Mouse (Mus musculus) thymus, adult 2 months (tissue): ENCODE data around the gene Kdm4a. TPM values are rescaled to one million over a fixed set of nuclear protein-coding genes. Genes with fewer than 3 reads are reported as not detected.

Experiments
- DNase-seq: peaks from one replicate; pipeline ENCODE4 v3.0.0; 2021
- H3K27ac ChIP-seq: fragments of 200-500 bp; 2 replicates; pipeline ENCODE4 v1.5.1; 2012; ENCODE audit warnings: low read length, control low read depth; ENCODE audit not compliant: control insufficient read depth, insufficient read depth
- H3K27me3 ChIP-seq: fragments of 200-500 bp; 2 replicates; pipeline ENCODE4 v1.6.1; 2012; ENCODE audit warnings: mild to moderate bottlenecking, low read length, moderate library complexity, mixed read lengths; ENCODE audit not compliant: control insufficient read depth, insufficient read depth
- H3K36me3 ChIP-seq: fragments of 200-500 bp; 2 replicates; pipeline ENCODE4 v1.6.1; 2012; ENCODE audit warnings: mild to moderate bottlenecking, low read length, moderate library complexity; ENCODE audit not compliant: control insufficient read depth, insufficient read depth
- H3K4me1 ChIP-seq: fragments of 200-500 bp; replicated peaks from 2 replicates; pipeline ENCODE4 v1.6.1; 2012; ENCODE audit warnings: low read length; ENCODE audit not compliant: control insufficient read depth, insufficient read depth
- H3K4me3 ChIP-seq: fragments of 200-500 bp; 2 replicates; pipeline ENCODE4 v1.5.1; 2012; ENCODE audit warnings: mild to moderate bottlenecking, low read length, control low read depth, moderate library complexity; ENCODE audit not compliant: control insufficient read depth, insufficient read depth
- CTCF ChIP-seq: fragments of 200-500 bp; IDR thresholded peaks from 2 replicates; pipeline ENCODE4 v1.5.1; 2012; ENCODE audit warnings: mild to moderate bottlenecking, control low read depth, low read length, moderate library complexity, borderline replicate concordance; ENCODE audit not compliant: control insufficient read depth, poor library complexity, insufficient read depth; ENCODE audit errors: extremely low read depth
- POLR2A ChIP-seq: fragments of 200-500 bp; IDR thresholded peaks from 2 replicates; pipeline ENCODE4 v1.6.1; 2012; ENCODE audit warnings: mild to moderate bottlenecking, low read length, control low read depth, moderate library complexity; ENCODE audit not compliant: control insufficient read depth, poor library complexity, insufficient read depth; ENCODE audit errors: extremely low read depth
- WGBS: fragments of 180-500 bp; shearing (Covaris S2); methylation state at CpG from one replicate; pipeline ENCODE4 v1.1.7; 2018; 5-methylcytosine and 5-hydroxymethylcytosine counted together
- polyA plus RNA-seq: library from polyadenylated mRNA; depleted of rRNA; stranded (reverse); fragments of >200 nt; gene quantifications from 2 replicates; pipeline ENCODE4 v1.2.3, GENCODE M21; 2012

The Kdm4a gene
- polyA plus RNA-seq, 1 experiment = 63.9 TPM

- 92% methylated on average over 7 of the region's 7 CpGs for WGBS
These were observed 71.1 kb downstream of the Kdm4a start for GRCm38 (mm10) chr4:118108779-118109178.

GRCm38 (mm10) chr4:118105256-118106053 lies 74.4 kb downstream of the Kdm4a start:
- no peak for DNase-seq
- WGBS = 97% methylated on average over 3 of the region's 3 CpGs
- H3K27ac ChIP-seq = no peak overlapping the region
- no peaks in the 10 kb centered on the region for H3K36me3 ChIP-seq
- no peaks in the 10 kb centered on the region for H3K4me1 ChIP-seq
- no peak overlapping the region for H3K4me3 ChIP-seq
- no peaks in the 10 kb centered on the region for H3K27me3 ChIP-seq
- TF ChIP-seq POLR2A = no peak

More at GRCm38 (mm10) chr4:118108779-118109178, 71.1 kb downstream of the Kdm4a start:
- no peaks in the 10 kb centered on the region for H3K27me3 ChIP-seq
- TF ChIP-seq CTCF (no peak), POLR2A (no peak)
- no peaks in the 10 kb centered on the region for H3K4me1 ChIP-seq
- H3K4me3 ChIP-seq = no peak overlapping the region
- no peak overlapping the region for H3K27ac ChIP-seq
- no peak for DNase-seq
- no peaks in the 10 kb centered on the region for H3K36me3 ChIP-seq

- DNase-seq = no peak
- TF ChIP-seq POLR2A (no peak), CTCF (no peak)
- Histone ChIP-seq H3K4me3 (no peak overlapping the region), H3K36me3 (no peaks in the 10 kb centered on the region), H3K4me1 (no peaks in the 10 kb centered on the region), H3K27ac (no peak overlapping the region), H3K27me3 (no peaks in the 10 kb centered on the region)
- 93% methylated on average over 8 of the region's 8 CpGs for WGBS
These were observed 76.5 kb downstream of the Kdm4a start for GRCm38 (mm10) chr4:118103280-118103830.

GRCm38 (mm10) chr4:118101497-118101896 lies 78.3 kb downstream of the Kdm4a start:
- H3K36me3 ChIP-seq = no peaks in the 10 kb centered on the region
- no peak for DNase-seq
- no peak overlapping the region for H3K4me3 ChIP-seq
- no peaks in the 10 kb centered on the region for H3K27me3 ChIP-seq
- no peak for TF ChIP-seq CTCF
- TF ChIP-seq POLR2A = no peak
- WGBS = 96% methylated on average over 6 of the region's 6 CpGs
- no peak overlapping the region for H3K27ac ChIP-seq
- H3K4me1 ChIP-seq = no peaks in the 10 kb centered on the region

- Histone ChIP-seq H3K36me3 (no peaks in the 10 kb centered on the region), H3K27me3 (no peaks in the 10 kb centered on the region), H3K27ac (no peak overlapping the region), H3K4me1 (no peaks in the 10 kb centered on the region), H3K4me3 (no peak overlapping the region)
- TF ChIP-seq POLR2A (no peak), CTCF (no peak)
- no peak for DNase-seq
- 93% methylated on average over 8 of the region's 8 CpGs for WGBS
These were observed 80.0 kb downstream of the Kdm4a start for GRCm38 (mm10) chr4:118099637-118100364.

GRCm38 (mm10) chr4:118098571-118098970 lies 81.3 kb downstream of the Kdm4a start:
- H3K4me3 ChIP-seq = no peak overlapping the region
- H3K27me3 ChIP-seq = no peaks in the 10 kb centered on the region
- H3K36me3 ChIP-seq = no peaks in the 10 kb centered on the region
- DNase-seq = no peak
- 97% methylated on average over 6 of the region's 6 CpGs for WGBS
- TF ChIP-seq POLR2A (no peak), CTCF (no peak)
- no peak overlapping the region for H3K27ac ChIP-seq
- no peaks in the 10 kb centered on the region for H3K4me1 ChIP-seq
